Mouse (Mus musculus) left cerebral cortex, adult 2 months (tissue): ENCODE measurements at regions not wholly inside any gene's neighbourhood (a gene's known extent, or its start where the extent isn't known, plus 50 kb on each side); places are given as distances from the start of the nearest gene placed in this dataset.

Experiments
- DNase-seq, 2 experiments: peaks; one replicate each; pipeline ENCODE4 v3.0.0; 2021 to 2022; ENCODE audit warnings: low spot score in 2 of 2, mixed read lengths in 1 of 2; ENCODE audit errors: extremely low spot score in 1 of 2
- H3K27ac ChIP-seq: fragments of 200-600 bp; 2 replicates; pipeline ENCODE4 v1.8.1; 2022
- H3K4me3 ChIP-seq: fragments of 200-600 bp; 2 replicates; pipeline ENCODE4 v1.8.1; 2022
- CTCF ChIP-seq: fragments of 200-600 bp; IDR thresholded peaks from 2 replicates; pipeline ENCODE4 v1.8.1; 2022; ENCODE audit warnings: antibody characterized with exemption, mild to moderate bottlenecking, moderate library complexity
- intact Hi-C: fragments of 180-260 bp; cut with DNase I; formaldehyde crosslinking; loops from one replicate; pipeline ENCODE4 v1.15.1; 2025

GRCm38 (mm10) chr1:137696796-137697195 is 478.7 kb downstream of the Ptprc start:
- intact Hi-C loops, result no loop called here
- no peak for TF ChIP-seq CTCF
- Histone ChIP-seq H3K4me3 (no peak overlapping the region), H3K27ac (no peak overlapping the region)
- DNase-seq, result no peak

GRCm38 (mm10) chr1:137695751-137696150 is 479.8 kb downstream of the Ptprc start:
- Histone ChIP-seq H3K27ac (no peak overlapping the region), H3K4me3 (no peak overlapping the region)
- no peak for DNase-seq

DNA sequence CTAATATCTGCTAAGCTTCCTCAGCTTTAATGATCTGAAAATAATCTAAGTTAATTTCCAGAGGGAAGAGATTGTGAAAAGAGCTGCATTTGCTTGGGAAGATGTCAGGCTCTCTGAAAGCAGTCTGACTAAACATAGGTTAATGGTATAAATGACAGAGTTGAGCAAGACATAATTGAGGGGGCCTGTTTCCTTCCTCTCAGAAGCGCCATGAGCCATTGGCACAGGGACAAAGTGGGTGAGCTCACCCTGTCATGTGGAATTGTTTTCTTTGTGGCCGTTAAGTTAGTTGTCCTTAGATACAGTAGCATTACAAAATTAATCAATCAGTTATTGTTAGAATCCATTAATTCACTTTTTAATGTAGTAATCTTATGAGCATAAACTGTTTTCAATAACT is 483.0 kb downstream of the Ptprc start:
- no peak for DNase-seq

More at GRCm38 (mm10) chr1:137695751-137696150, 479.8 kb downstream of the Ptprc start:
- TF ChIP-seq CTCF, result no peak
- intact Hi-C loops, result no loop called here

GRCm38 (mm10) chr1:137690860-137691595 is 484.5 kb downstream of the Ptprc start:
- DNase-seq, result no peak
- Histone ChIP-seq H3K27ac (no peak overlapping the region), H3K4me3 (no peak overlapping the region)
- intact Hi-C loops, result no loop called here
- TF ChIP-seq CTCF, result no peak

More for the DNA sequence above, 483.0 kb downstream of the Ptprc start:
- H3K27ac ChIP-seq, result no peak overlapping the region
- no peak overlapping the region for H3K4me3 ChIP-seq
- intact Hi-C loops, result no loop called here
- TF ChIP-seq CTCF, result no peak

DNA sequence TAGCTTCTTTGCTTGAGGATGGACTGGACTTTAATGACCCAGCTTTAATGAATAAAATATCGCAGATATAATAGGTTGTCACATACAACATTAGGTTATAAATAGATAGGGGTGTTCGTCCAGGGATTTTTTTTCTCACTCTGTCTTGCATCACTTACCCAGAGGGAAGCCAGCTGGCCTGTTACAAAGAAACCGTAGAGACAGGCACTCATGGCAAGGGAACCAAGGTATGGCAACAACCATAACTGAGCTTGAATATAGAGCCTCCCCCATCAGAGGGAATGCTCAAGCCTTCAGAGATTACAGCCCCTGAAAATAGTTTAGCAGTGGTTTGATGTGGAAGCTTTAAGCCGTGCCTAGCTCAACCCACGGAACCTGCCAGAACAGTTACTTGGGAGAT is 504.9 kb downstream of the Ptprc start:
- DNase-seq, result no peak
- no peak for TF ChIP-seq CTCF
- intact Hi-C loops, result no loop called here
- Histone ChIP-seq H3K27ac (peak overlapping the region; percentile 67; the same call in 1 of the 2 replicates), H3K4me3 (no peak overlapping the region)

GRCm38 (mm10) chr1:137669849-137670248 is 505.7 kb downstream of the Ptprc start:
- DNase-seq, result no peak
- peak overlapping the region; percentile 68 for H3K27ac ChIP-seq
- intact Hi-C loops, result loop anchor here (10.0 kb wide), 1 partner anchor 335 kb away; no protein-coding TSS in a partner anchor
- no peak overlapping the region for H3K4me3 ChIP-seq
- no peak for TF ChIP-seq CTCF

DNA sequence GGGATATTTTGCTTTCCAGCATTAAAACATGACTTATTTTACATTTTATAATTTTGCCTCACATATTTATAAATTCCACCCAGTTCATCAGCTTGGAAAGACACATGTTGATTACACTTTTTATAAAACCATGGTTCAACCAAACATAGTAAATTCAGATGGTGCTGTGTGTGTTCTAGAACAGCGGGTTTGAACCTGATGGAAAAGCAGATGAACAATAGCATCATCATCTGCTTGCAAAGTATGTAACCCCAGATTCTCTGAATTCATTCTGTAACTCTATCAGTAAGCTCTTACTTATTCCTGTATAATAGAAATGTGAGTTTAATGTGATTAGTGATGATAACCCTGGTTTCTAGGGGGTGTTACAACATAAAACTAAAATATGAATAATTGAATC is 517.4 kb downstream of the Ptprc start:
- DNase-seq, result no peak
- intact Hi-C loops, result no loop called here
- no peak for TF ChIP-seq CTCF
- no peak overlapping the region for H3K27ac ChIP-seq
- H3K4me3 ChIP-seq, result no peak overlapping the region

DNA sequence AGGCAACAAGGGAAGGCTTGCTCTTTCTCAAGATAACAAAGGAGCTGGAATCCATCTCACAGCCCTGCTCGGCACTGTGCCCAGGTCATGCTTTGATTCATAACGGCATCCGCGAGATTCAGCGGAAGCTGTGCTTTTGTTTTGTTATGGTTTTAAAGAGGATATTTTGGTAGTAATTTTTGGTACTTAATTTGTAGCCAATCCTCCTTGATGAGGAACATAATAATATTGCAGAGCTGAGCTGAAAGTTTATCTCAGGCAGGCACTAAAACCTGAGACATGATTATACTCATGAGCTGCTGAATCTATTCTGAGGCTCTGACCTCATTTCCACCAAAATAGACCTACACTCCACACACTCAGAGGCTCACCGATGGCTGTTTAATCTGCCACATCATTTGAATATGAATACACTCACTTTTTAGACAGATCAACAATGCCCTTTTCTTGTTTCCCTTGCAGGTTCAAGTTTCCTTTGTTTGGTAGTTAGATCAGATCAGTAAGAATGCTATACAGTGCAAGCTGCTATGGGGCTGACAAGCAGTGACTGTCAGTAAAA is 518.5 kb downstream of the Ptprc start:
- intact Hi-C loops, result no loop called here
- DNase-seq, result no peak
- H3K27ac ChIP-seq, result peak overlapping the region; percentile 37; the same call in 1 of the 2 replicates
- H3K4me3 ChIP-seq, result 0 out of 2 replicates have a peak overlapping the region, but pooled peaks have one; percentile 3
- no peak for TF ChIP-seq CTCF

DNA sequence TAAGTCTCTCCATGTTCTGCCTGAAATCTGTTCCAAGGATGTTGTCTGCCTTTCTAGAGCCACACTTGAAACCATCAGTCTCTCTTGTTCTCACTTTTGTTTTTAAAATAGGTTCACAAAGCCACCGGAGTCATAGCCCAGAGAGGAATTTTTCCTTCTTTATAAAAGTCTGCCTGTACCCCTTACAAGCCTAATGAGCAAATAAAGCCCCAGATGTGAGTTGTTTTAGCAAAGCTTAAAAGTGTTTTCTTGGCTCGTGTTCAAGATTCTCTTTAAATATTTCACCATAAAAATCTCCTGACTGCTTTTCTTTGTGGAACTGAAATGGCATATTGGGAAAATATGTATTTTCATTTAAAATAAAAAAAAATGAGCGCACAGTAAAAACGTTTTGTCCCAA is 521.3 kb downstream of the Ptprc start:
- Histone ChIP-seq H3K27ac (no peak overlapping the region), H3K4me3 (no peak overlapping the region)
- intact Hi-C loops, result no loop called here
- no peak for TF ChIP-seq CTCF
- no peak for DNase-seq

- TF ChIP-seq CTCF, result no peak
- Histone ChIP-seq H3K4me3 (no peak overlapping the region), H3K27ac (no peak overlapping the region)
- DNase-seq, result no peak
- intact Hi-C loops, result no loop called here
Observed at GRCm38 (mm10) chr1:137653495-137653894, 522.0 kb downstream of the Ptprc start.

- Histone ChIP-seq H3K27ac (no peak overlapping the region), H3K4me3 (no peak overlapping the region)
- intact Hi-C loops, result no loop called here
- TF ChIP-seq CTCF, result no peak
- DNase-seq, result no peak
Observed at GRCm38 (mm10) chr1:137650629-137651028, 524.9 kb downstream of the Ptprc start.

GRCm38 (mm10) chr1:137650082-137650481 is 525.4 kb downstream of the Ptprc start:
- no peak for TF ChIP-seq CTCF
- intact Hi-C loops, result no loop called here
- Histone ChIP-seq H3K27ac (no peak overlapping the region), H3K4me3 (no peak overlapping the region)
- DNase-seq, result no peak

GRCm38 (mm10) chr1:137648832-137649231 is 526.7 kb downstream of the Ptprc start:
- intact Hi-C loops, result no loop called here
- Histone ChIP-seq H3K4me3 (no peak overlapping the region), H3K27ac (no peak overlapping the region)
- DNase-seq, result no peak
- no peak for TF ChIP-seq CTCF
